Mouse (Mus musculus) hindbrain, embryonic 10.5 days (tissue): ENCODE measurements around the gene Mpz. TPM values are rescaled to one million over a fixed set of nuclear protein-coding genes. Genes with fewer than 3 reads are reported as not detected.
"Not testable (repeated sequence)": the region's sequence is repeated elsewhere in the genome, so short reads cannot be mapped to it uniquely, and the experiment has no call there.

Experiments
- DNase-seq: peaks from one replicate; pipeline ENCODE4 v3.0.0-alpha.2; 2017; ENCODE audit warnings: low spot score
- H3K27ac ChIP-seq: fragments of 300-500 bp; sonication (generic); 2 replicates; pipeline ENCODE4 v1.5.1; 2016; ENCODE audit warnings: mild to moderate bottlenecking, moderate library complexity
- H3K27me3 ChIP-seq: fragments of 300-500 bp; sonication (generic); 2 replicates; pipeline ENCODE4 v1.6.1; 2016; ENCODE audit warnings: mild to moderate bottlenecking; ENCODE audit not compliant: poor library complexity, insufficient read depth, severe bottlenecking
- H3K36me3 ChIP-seq: fragments of 300-500 bp; sonication (generic); 2 replicates; pipeline ENCODE4 v1.6.1; 2016; ENCODE audit warnings: mild to moderate bottlenecking, moderate library complexity
- H3K4me1 ChIP-seq: fragments of 300-500 bp; sonication (generic); replicated peaks from 2 replicates; pipeline ENCODE4 v1.6.1; 2016; ENCODE audit warnings: mild to moderate bottlenecking
- H3K4me3 ChIP-seq: fragments of 300-500 bp; sonication (generic); 2 replicates; pipeline ENCODE4 v1.5.1; 2016; ENCODE audit warnings: mild to moderate bottlenecking, moderate library complexity
- H3K9me3 ChIP-seq: fragments of 300-500 bp; sonication (generic); 2 replicates; pipeline ENCODE4 v1.6.1; 2016; ENCODE audit warnings: mild to moderate bottlenecking, moderate library complexity
- WGBS: fragments of 180-500 bp; shearing (Covaris S2); methylation state at CpG from one replicate; pipeline ENCODE4 v1.1.7; 2016; 5-methylcytosine and 5-hydroxymethylcytosine counted together
- polyA plus RNA-seq: library from polyadenylated mRNA; unstranded; fragments of >200 nt; fragmentation: Nextera tagmentation; extraction: Ambion mirVana; gene quantifications from 2 replicates; pipeline ENCODE4 v1.2.1, GENCODE M21; 2016

The Mpz gene
- polyA plus RNA-seq, 1 experiment from 2014 or later = 1.6 TPM

DNA sequence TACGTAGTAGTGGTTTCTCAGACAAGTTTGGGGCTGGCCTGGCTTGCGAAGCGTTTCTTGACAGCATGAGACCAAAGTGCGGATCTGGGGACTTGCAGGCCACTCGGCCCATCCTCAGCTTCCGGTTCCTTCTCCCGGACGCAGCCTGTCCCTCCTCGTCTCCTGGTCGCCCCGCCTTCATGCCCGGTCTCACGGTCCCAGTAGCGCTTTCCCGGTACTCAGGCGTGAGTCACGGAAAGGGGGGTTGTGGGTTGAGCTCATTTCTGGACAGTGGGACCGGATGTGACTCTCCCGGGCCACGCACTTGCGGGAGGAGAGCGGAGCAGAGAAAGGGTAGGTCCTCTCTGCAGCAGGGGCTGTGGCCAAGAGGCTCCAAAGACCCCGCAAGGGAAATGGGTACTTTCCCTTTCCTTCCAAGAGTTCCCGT is 36.6 kb upstream of the Mpz start, which contains the start of gene Cfap126:
Cfap126 (plus strand) TSS at position 46 of the 427 bp plus-strand sequence.
- Histone ChIP-seq H3K36me3 (no peaks in the 10 kb centered on the region), H3K4me3 (peak within 1 kb of the TSS; percentile 63), H3K27ac (peak within 1 kb of the TSS; percentile 92), H3K9me3 (no peaks in the 10 kb centered on the region), H3K27me3 (0 out of 2 replicates have a peak, but pooled peaks cover 3% of the 10 kb centered on the region), H3K4me1 (peaks cover 35% of the 10 kb centered on the region)
- peak; percentile 82 for DNase-seq
- WGBS = under 1% methylated on average over 24 of the region's 24 CpGs

DNA sequence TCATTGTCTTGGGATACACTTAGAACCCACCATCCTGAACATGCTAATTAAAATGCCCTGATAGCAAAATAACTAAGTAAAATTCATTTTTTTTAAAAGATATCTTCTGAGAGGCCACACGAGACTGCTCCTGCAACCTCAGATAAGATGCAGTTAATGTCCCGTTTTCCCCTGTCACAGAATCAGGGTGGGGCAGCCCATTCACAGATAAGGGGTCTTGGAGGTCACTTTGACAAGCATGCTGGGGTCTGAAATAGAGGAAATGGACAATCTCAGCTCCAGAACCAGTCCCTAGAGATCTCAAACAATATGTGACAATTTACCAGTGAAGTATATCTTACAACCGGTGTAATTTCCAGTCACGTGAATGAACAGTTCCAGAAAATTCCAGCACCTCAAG is 34.2 kb upstream of the Mpz start:
- Histone ChIP-seq H3K27me3 (no peaks in the 10 kb centered on the region), H3K4me1 (peaks cover 22% of the 10 kb centered on the region), H3K4me3 (no peak overlapping the region), H3K9me3 (no peaks in the 10 kb centered on the region), H3K27ac (no peak overlapping the region), H3K36me3 (no peaks in the 10 kb centered on the region)
- 81% methylated on average over 4 of the region's 4 CpGs for WGBS
- no peak for DNase-seq

GRCm38 (mm10) chr1:171118269-171118684 is 32.2 kb upstream of the Mpz start:
- Histone ChIP-seq H3K4me3 (no peak overlapping the region), H3K36me3 (no peaks in the 10 kb centered on the region), H3K9me3 (no peaks in the 10 kb centered on the region), H3K4me1 (peaks cover 28% of the 10 kb centered on the region), H3K27me3 (no peaks in the 10 kb centered on the region), H3K27ac (no peak overlapping the region)
- DNase-seq = peak; percentile 58
- 14% methylated on average over 4 of the region's 4 CpGs for WGBS

DNA sequence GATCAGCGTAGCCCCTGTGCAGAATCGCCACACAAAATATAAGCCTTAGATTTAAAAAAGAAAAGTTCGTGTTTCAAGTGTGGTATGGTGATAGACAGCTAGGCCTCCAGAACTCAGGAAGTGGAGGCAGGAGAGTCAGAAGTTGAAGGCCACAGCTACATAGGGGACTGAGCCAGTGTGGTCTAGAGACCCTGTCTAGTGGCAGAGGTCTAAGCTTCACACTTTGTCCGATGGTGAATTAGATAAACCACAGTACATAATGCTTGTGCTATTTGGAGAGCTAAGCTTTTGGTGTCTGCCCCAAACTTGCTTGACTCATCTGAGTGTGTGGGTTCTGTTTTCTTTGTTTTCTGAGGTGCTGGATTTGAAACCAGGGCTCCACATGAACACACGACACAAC is 31.5 kb upstream of the Mpz start:
- Histone ChIP-seq H3K27me3 (no peaks in the 10 kb centered on the region), H3K4me3 (no peak overlapping the region), H3K4me1 (peaks cover 20% of the 10 kb centered on the region), H3K9me3 (no peaks in the 10 kb centered on the region), H3K27ac (no peak overlapping the region), H3K36me3 (no peaks in the 10 kb centered on the region)
- no peak for DNase-seq
- WGBS = 90% methylated on average over 5 of the region's 5 CpGs

- H3K36me3 ChIP-seq = no peaks in the 10 kb centered on the region
- H3K4me3 ChIP-seq = no peak overlapping the region
- H3K27me3 ChIP-seq = no peaks in the 10 kb centered on the region
- peaks cover 16% of the 10 kb centered on the region for H3K4me1 ChIP-seq
- no peaks in the 10 kb centered on the region for H3K9me3 ChIP-seq
- H3K27ac ChIP-seq = no peak overlapping the region
- no peak for DNase-seq
- whole genome bisulfite sequencing = 87% methylated on average over 14 of the region's 14 CpGs
Measured at GRCm38 (mm10) chr1:171119405-171119804, 31.1 kb upstream of the Mpz start.

GRCm38 (mm10) chr1:171120893-171121292 is 29.6 kb upstream of the Mpz start:
- Histone ChIP-seq H3K27me3 (no peaks in the 10 kb centered on the region), H3K9me3 (no peaks in the 10 kb centered on the region), H3K4me3 (no peak overlapping the region), H3K27ac (no peak overlapping the region), H3K36me3 (no peaks in the 10 kb centered on the region), H3K4me1 (peaks cover 15% of the 10 kb centered on the region)
- 71% methylated on average over 3 of the region's 3 CpGs for WGBS
- DNase-seq = no peak

- Histone ChIP-seq H3K9me3 (no peaks in the 10 kb centered on the region), H3K27ac (no peak overlapping the region)
- 45% methylated on average over 5 of the region's 5 CpGs for WGBS
Measured at GRCm38 (mm10) chr1:171121839-171122238, 28.7 kb upstream of the Mpz start.

DNA sequence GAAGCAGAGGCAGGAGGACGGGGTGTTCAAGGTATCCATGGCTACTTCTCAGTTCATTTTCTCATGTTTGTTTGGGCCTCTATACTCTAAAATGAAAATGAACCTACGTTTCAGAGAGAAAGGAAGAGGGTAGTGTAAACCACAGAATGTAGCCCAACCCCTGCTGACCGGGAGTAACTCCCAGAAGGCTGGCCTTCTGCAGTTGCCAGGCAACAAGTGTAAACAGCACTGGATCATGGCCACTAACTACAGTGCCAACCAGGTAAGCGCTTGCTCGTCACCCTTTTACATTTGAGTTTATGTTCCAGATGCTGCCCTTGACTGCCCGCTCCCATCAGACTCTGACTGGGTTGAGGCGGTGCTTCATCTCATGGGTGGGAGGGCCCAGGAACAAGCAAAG is 27.6 kb upstream of the Mpz start:
- WGBS = 37% methylated on average over 7 of the region's 7 CpGs
- Histone ChIP-seq H3K27me3 (no peaks in the 10 kb centered on the region), H3K36me3 (peaks cover 8% of the 10 kb centered on the region), H3K4me3 (no peak overlapping the region), H3K27ac (no peak overlapping the region), H3K9me3 (no peaks in the 10 kb centered on the region), H3K4me1 (peaks cover 15% of the 10 kb centered on the region)
- DNase-seq = peak; percentile 6

More at GRCm38 (mm10) chr1:171121839-171122238, 28.7 kb upstream of the Mpz start:
- no peaks in the 10 kb centered on the region for H3K36me3 ChIP-seq
- no peak overlapping the region for H3K4me3 ChIP-seq
- H3K27me3 ChIP-seq = no peaks in the 10 kb centered on the region
- H3K4me1 ChIP-seq = peaks cover 15% of the 10 kb centered on the region
- DNase-seq = no peak

DNA sequence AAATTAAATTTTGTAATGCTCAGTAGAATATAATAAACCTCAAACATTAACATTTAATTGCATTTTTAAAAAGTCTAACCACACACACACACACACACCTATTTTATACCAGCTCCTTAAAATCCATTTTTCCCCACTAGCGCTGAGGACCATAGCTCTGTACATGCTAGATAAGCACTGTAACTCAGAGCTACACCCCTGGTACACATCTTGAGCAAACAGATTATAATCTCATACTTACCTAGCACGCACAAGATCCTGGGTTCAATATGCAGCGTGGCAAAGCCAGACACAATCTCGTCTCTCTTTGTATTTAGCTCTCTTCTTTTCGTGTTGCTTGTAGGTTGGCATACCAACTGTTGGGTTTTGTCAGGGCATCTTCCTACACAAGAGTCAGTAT is 26.1 kb upstream of the Mpz start:
- Histone ChIP-seq H3K27ac (no peak overlapping the region), H3K9me3 (no peaks in the 10 kb centered on the region), H3K36me3 (peaks cover 23% of the 10 kb centered on the region), H3K4me1 (peaks cover 15% of the 10 kb centered on the region), H3K27me3 (no peaks in the 10 kb centered on the region), H3K4me3 (no peak overlapping the region)
- DNase-seq = no peak
- WGBS = 91% methylated on average over 5 of the region's 5 CpGs

DNA sequence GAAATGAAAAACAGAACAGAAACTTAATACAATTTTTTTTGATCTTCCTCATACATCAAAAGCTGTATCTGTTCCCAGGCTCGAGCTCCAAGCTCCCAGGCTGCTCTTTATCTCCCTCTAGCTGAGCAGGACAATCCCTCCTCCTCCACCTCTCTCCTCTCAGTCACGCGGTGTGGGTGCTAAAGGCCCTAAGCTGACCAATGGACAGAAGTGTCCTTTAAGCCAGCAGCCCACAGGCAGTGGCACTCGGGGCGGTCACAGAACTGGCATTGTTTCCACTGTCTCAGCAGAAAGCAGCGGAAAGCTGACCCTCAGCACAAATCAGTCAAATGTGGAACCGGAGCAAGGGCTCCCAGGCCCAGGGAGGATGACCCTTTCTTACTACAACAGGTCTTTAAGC is 21.3 kb upstream of the Mpz start:
- WGBS = 73% methylated on average over 7 of the region's 7 CpGs
- Histone ChIP-seq H3K4me1 (no peaks in the 10 kb centered on the region), H3K9me3 (no peaks in the 10 kb centered on the region), H3K36me3 (peaks cover 69% of the 10 kb centered on the region), H3K4me3 (no peak overlapping the region), H3K27ac (no peak overlapping the region), H3K27me3 (no peaks in the 10 kb centered on the region)
- peak; percentile 7 for DNase-seq

DNA sequence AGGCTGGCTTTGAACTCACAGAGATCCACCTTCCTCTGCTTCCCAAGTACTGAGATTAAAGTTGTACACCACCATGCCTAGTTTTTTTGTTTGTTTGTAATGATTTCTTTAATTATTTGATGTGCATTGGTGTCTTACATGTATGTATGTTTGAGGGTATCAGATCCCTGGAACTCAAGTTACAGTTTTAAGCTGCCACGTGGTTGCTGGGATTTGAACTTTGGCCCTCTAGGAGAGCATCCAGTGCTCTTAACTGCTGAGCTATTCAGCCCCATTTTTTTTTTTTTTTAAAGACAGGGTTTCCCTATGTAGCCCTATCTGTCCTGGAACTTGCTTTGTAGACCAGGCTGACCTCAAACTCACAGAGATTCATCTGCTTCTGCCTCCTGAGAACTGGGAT is 19.5 kb upstream of the Mpz start:
- H3K4me1 ChIP-seq = no peaks in the 10 kb centered on the region
- WGBS = 88% methylated on average over 1 of the region's 1 CpGs
- no peak for DNase-seq
- no peak overlapping the region for H3K27ac ChIP-seq
- no peak overlapping the region for H3K4me3 ChIP-seq
- no peaks in the 10 kb centered on the region for H3K27me3 ChIP-seq
- no peaks in the 10 kb centered on the region for H3K9me3 ChIP-seq
- H3K36me3 ChIP-seq = peaks cover 87% of the 10 kb centered on the region

DNA sequence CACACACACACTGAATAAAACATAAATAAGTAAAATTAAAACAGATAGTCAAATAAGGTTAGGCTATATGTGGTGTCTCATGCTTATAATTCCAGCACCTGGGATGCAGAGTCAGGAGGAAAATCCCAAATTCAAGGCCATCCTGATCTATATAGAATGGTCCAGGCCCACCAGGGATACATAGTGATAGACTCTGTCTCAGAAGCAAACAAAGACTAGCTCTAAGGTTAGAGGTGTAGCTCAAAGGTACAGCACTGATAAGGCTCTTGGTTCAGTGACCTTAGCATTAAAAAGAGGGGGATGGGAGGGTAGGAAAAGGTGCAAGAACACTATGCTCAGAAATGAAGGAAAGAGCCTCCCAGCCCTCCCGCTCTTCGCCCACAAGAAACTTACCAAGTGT is 14.9 kb upstream of the Mpz start:
- H3K9me3 ChIP-seq = no peaks in the 10 kb centered on the region
- no peak for DNase-seq
- H3K27me3 ChIP-seq = no peaks in the 10 kb centered on the region
- H3K4me3 ChIP-seq = no peak overlapping the region
- no peak overlapping the region for H3K27ac ChIP-seq
- WGBS = 94% methylated on average over 2 of the region's 2 CpGs
- no peaks in the 10 kb centered on the region for H3K4me1 ChIP-seq
- peaks cover 96% of the 10 kb centered on the region for H3K36me3 ChIP-seq

DNA sequence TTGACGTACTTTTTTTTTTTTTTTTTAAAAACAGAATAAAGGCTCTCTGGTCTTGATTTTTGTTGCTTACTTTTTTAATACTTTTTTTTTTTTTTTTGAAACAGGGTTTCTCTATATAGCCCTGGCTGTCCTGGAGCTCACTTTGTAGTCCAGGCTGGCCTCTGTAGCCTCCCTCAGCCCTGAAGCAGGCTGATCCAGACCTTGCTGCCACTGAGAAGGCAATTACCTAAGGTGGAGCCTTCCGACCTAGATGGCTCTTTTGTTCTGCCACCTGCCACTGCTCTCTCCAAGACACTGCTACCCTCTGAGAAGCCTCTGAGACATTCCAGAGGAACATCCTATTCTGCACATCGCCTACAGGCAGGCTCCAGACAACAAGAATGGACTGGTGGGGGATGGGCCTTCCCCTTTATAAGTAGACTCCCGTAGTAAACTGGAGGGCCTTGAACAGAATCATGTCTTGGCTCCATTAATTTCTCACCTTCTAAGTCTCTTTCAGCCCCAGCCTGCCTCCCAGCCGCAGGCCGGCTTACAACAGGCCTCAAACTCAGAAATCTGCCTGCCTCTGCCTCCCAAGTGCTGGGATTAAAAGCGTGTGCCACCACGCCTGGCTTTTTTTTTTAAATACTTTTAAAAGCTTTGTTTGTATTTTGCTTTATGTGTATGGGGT is 12.9 kb upstream of the Mpz start:
- 89% methylated on average over 8 of the region's 8 CpGs for WGBS
- peaks cover 98% of the 10 kb centered on the region for H3K36me3 ChIP-seq
- H3K9me3 ChIP-seq = not testable (repeated sequence)

GRCm38 (mm10) chr1:171142981-171143380 is 7.5 kb upstream of the Mpz start:
- DNase-seq, H3K27me3 ChIP-seq, H3K4me1 ChIP-seq, H3K27ac ChIP-seq, H3K4me3 ChIP-seq, H3K9me3 ChIP-seq: not testable (repeated sequence)
- 78% methylated on average over 11 of the region's 11 CpGs for WGBS
- H3K36me3 ChIP-seq = peaks cover 79% of the 10 kb centered on the region

More for the DNA sequence above, 12.9 kb upstream of the Mpz start:
- H3K27me3 ChIP-seq, H3K4me1 ChIP-seq, DNase-seq, H3K27ac ChIP-seq, H3K4me3 ChIP-seq: not testable (repeated sequence)
